Mouse (Mus musculus): ENCODE results near the gene Scn4b. TPM values are rescaled to one million over a fixed set of nuclear protein-coding genes. Genes with fewer than 3 reads are reported as not detected.

The Scn4b gene
- polyA plus RNA-seq, 1 experiment from 2014 or later = 0.08 TPM

- Histone ChIP-seq H3K9me3 (ENCODE audit: control insufficient read depth, low read length) (no peaks in the 10 kb centered on the region), H3K4me3 (ENCODE audit: low read depth, low read length) (no peak overlapping the region), H3K36me3 (ENCODE audit: control insufficient read depth, insufficient read depth, low read length) (no peaks in the 10 kb centered on the region), H3K9ac (ENCODE audit: low read length) (no peak overlapping the region), H3K27me3 (ENCODE audit: control insufficient read depth, insufficient read depth, low read length) (no peaks in the 10 kb centered on the region), H3K4me2 (no peak overlapping the region), H3K27ac (ENCODE audit: low read depth, low read length) (no peak overlapping the region), H3K4me1 (ENCODE audit: control insufficient read depth, insufficient read depth, low read length) (no peaks in the 10 kb centered on the region)
- 63% methylated on average over 4 of the region's 4 CpGs for WGBS
- DNase-seq (ENCODE audit: low spot score, missing footprints) (no peak), ATAC-seq (ENCODE audit: low FRiP score) (no peak)
Measured at GRCm38 (mm10) chr9:45195468-45195867, 57.3 kb downstream of the Scn4b start.

GRCm38 (mm10) chr9:45196125-45196830, 58.1 kb downstream of the Scn4b start:
- no peak for ATAC-seq (ENCODE audit: low FRiP score)
- Histone ChIP-seq H3K4me2 (no peak overlapping the region), H3K9me3 (ENCODE audit: control insufficient read depth, low read length) (no peaks in the 10 kb centered on the region), H3K27ac (ENCODE audit: low read depth, low read length) (no peak overlapping the region), H3K27me3 (ENCODE audit: control insufficient read depth, insufficient read depth, low read length) (no peaks in the 10 kb centered on the region), H3K36me3 (ENCODE audit: control insufficient read depth, insufficient read depth, low read length) (no peaks in the 10 kb centered on the region), H3K4me3 (ENCODE audit: low read depth, low read length) (no peak overlapping the region), H3K9ac (ENCODE audit: low read length) (no peak overlapping the region), H3K4me1 (ENCODE audit: control insufficient read depth, insufficient read depth, low read length) (no peaks in the 10 kb centered on the region)
- whole genome bisulfite sequencing = 71% methylated on average over 8 of the region's 8 CpGs
- no peak for DNase-seq (ENCODE audit: low spot score, missing footprints)

- Histone ChIP-seq H3K36me3 (ENCODE audit: control insufficient read depth, insufficient read depth, low read length) (no peaks in the 10 kb centered on the region), H3K27ac (ENCODE audit: low read depth, low read length) (no peak overlapping the region), H3K4me3 (ENCODE audit: low read depth, low read length) (no peak overlapping the region), H3K9ac (ENCODE audit: low read length) (no peak overlapping the region), H3K4me2 (no peak overlapping the region), H3K9me3 (ENCODE audit: control insufficient read depth, low read length) (no peaks in the 10 kb centered on the region), H3K27me3 (ENCODE audit: control insufficient read depth, insufficient read depth, low read length) (no peaks in the 10 kb centered on the region), H3K4me1 (ENCODE audit: control insufficient read depth, insufficient read depth, low read length) (no peaks in the 10 kb centered on the region)
- ATAC-seq (ENCODE audit: low FRiP score) (no peak), DNase-seq (ENCODE audit: low spot score, missing footprints) (no peak)
- WGBS = 88% methylated on average over 5 of the region's 5 CpGs
Measured at GRCm38 (mm10) chr9:45197549-45197948, 59.4 kb downstream of the Scn4b start.

- H3K9ac ChIP-seq (ENCODE audit: low read length) = no peak overlapping the region
- H3K4me3 ChIP-seq (ENCODE audit: low read depth, low read length) = no peak overlapping the region
- no peak overlapping the region for H3K4me2 ChIP-seq
- H3K4me1 ChIP-seq (ENCODE audit: control insufficient read depth, insufficient read depth, low read length) = no peaks in the 10 kb centered on the region
- H3K9me3 ChIP-seq (ENCODE audit: control insufficient read depth, low read length) = no peaks in the 10 kb centered on the region
- no peaks in the 10 kb centered on the region for H3K36me3 ChIP-seq (ENCODE audit: control insufficient read depth, insufficient read depth, low read length)
- H3K27ac ChIP-seq (ENCODE audit: low read depth, low read length) = no peak overlapping the region
- H3K27me3 ChIP-seq (ENCODE audit: control insufficient read depth, insufficient read depth, low read length) = no peaks in the 10 kb centered on the region
- DNase-seq (ENCODE audit: low spot score, missing footprints) (no peak), ATAC-seq (ENCODE audit: low FRiP score) (no peak)
- 83% methylated on average over 5 of the region's 5 CpGs for WGBS
Measured at GRCm38 (mm10) chr9:45201319-45201947, 63.2 kb downstream of the Scn4b start.

GRCm38 (mm10) chr9:45202021-45202798, 64.0 kb downstream of the Scn4b start:
- no peaks in the 10 kb centered on the region for H3K9me3 ChIP-seq (ENCODE audit: control insufficient read depth, low read length)
- H3K4me1 ChIP-seq (ENCODE audit: control insufficient read depth, insufficient read depth, low read length) = no peaks in the 10 kb centered on the region
- 80% methylated on average over 9 of the region's 9 CpGs for WGBS
- ATAC-seq (ENCODE audit: low FRiP score) (no peak), DNase-seq (ENCODE audit: low spot score, missing footprints) (no peak)
- H3K27ac ChIP-seq (ENCODE audit: low read depth, low read length) = no peak overlapping the region
- H3K4me2 ChIP-seq = no peak overlapping the region
- no peaks in the 10 kb centered on the region for H3K36me3 ChIP-seq (ENCODE audit: control insufficient read depth, insufficient read depth, low read length)
- no peak overlapping the region for H3K9ac ChIP-seq (ENCODE audit: low read length)
- no peaks in the 10 kb centered on the region for H3K27me3 ChIP-seq (ENCODE audit: control insufficient read depth, insufficient read depth, low read length)
- H3K4me3 ChIP-seq (ENCODE audit: low read depth, low read length) = no peak overlapping the region

Other genes with a start within 250 kb of the Scn4b start
- gene Atp5l, start 217.7 kb upstream of the Scn4b start, polyA plus RNA-seq (2014; fragmentation: Nextera tagmentation; extraction: Ambion mirVana) = 574 and 619 TPM in 2 replicates
- gene Ube4a, start 172.8 kb upstream of the Scn4b start, polyA plus RNA-seq (2014; fragmentation: Nextera tagmentation; extraction: Ambion mirVana) = 32.1 and 37.2 TPM in 2 replicates
- gene Cd3g, start 158.0 kb upstream of the Scn4b start, polyA plus RNA-seq (2014; fragmentation: Nextera tagmentation; extraction: Ambion mirVana) = not detected in 2 replicates
- gene Cd3d, start 156.6 kb upstream of the Scn4b start, polyA plus RNA-seq (2014; fragmentation: Nextera tagmentation; extraction: Ambion mirVana) = not detected in 2 replicates
- gene Cd3e, start 128.8 kb upstream of the Scn4b start, polyA plus RNA-seq (2014; fragmentation: Nextera tagmentation; extraction: Ambion mirVana) = not detected in 2 replicates
- 0.63 and 0.65 TPM in 2 replicates for gene Mpzl2, start 98.6 kb upstream of the Scn4b start, polyA plus RNA-seq (2014; fragmentation: Nextera tagmentation; extraction: Ambion mirVana)
- gene Mpzl3, start 83.2 kb upstream of the Scn4b start, polyA plus RNA-seq (2014; fragmentation: Nextera tagmentation; extraction: Ambion mirVana) = 2.3 and 2.6 TPM in 2 replicates
- 0.31 TPM in 1 of 2 replicates, not detected in the other for gene Jaml, start 59.2 kb upstream of the Scn4b start, polyA plus RNA-seq (2014; fragmentation: Nextera tagmentation; extraction: Ambion mirVana)
- 3.4 and 3.5 TPM in 2 replicates for gene Scn2b, start 20.6 kb upstream of the Scn4b start, polyA plus RNA-seq (2014; fragmentation: Nextera tagmentation; extraction: Ambion mirVana)
- not detected in 2 replicates for gene BC049352, start 43.6 kb downstream of the Scn4b start, polyA plus RNA-seq (2014; fragmentation: Nextera tagmentation; extraction: Ambion mirVana)
- gene Tmprss4, start 65.7 kb downstream of the Scn4b start, polyA plus RNA-seq (2014; fragmentation: Nextera tagmentation; extraction: Ambion mirVana) = not detected in 2 replicates
- 0.79 and 1.3 TPM in 2 replicates for gene Il10ra, start 130.8 kb downstream of the Scn4b start, polyA plus RNA-seq (2014; fragmentation: Nextera tagmentation; extraction: Ambion mirVana)
- not detected in 2 replicates for gene Tmprss13, start 180.7 kb downstream of the Scn4b start, polyA plus RNA-seq (2014; fragmentation: Nextera tagmentation; extraction: Ambion mirVana)
- 123 and 129 TPM in 2 replicates for gene Fxyd6, start 231.8 kb downstream of the Scn4b start, polyA plus RNA-seq (2014; fragmentation: Nextera tagmentation; extraction: Ambion mirVana)

Data from midbrain, embryonic 11.5 days (tissue).